Mouse (Mus musculus) heart, embryonic 16.5 days (tissue): ENCODE results near the gene Crabp2. TPM values are rescaled to one million over a fixed set of nuclear protein-coding genes. Genes with fewer than 3 reads are reported as not detected.
A peak's percentile ranks its signal among the peaks of the same experiment; 100 is the strongest.

Experiments
- ATAC-seq: fragments of 200-750 bp; cut with Nextera tagmentation; replicated peaks from 2 replicates; pipeline ENCODE4 v1.8.0; 2017; ENCODE audit warnings: moderate number of reproducible peaks; ENCODE audit not compliant: insufficient read depth, low FRiP score; ENCODE audit errors: extremely low read depth
- H3K27ac ChIP-seq: fragments of 300-500 bp; sonication (generic); 2 replicates; pipeline ENCODE4 v1.5.1; 2014; ENCODE audit warnings: mild to moderate bottlenecking, low read length, control low read depth, moderate library complexity
- H3K27me3 ChIP-seq: fragments of 300-500 bp; sonication (generic); 2 replicates; pipeline ENCODE4 v1.6.1; 2014; ENCODE audit warnings: low read length, mixed read lengths; ENCODE audit not compliant: control insufficient read depth, insufficient read depth
- H3K36me3 ChIP-seq: fragments of 300-500 bp; sonication (generic); 2 replicates; pipeline ENCODE4 v1.6.1; 2014; ENCODE audit not compliant: control insufficient read depth, insufficient read depth
- H3K4me1 ChIP-seq: fragments of 300-500 bp; sonication (generic); 2 replicates; pipeline ENCODE4 v1.6.1; 2014; ENCODE audit warnings: low read length, mixed read lengths; ENCODE audit not compliant: control insufficient read depth, insufficient read depth
- H3K4me2 ChIP-seq: fragments of 300-500 bp; sonication (generic); 2 replicates; pipeline ENCODE4 v1.6.1; 2014; ENCODE audit warnings: low read depth, mild to moderate bottlenecking, control low read depth, low read length
- H3K4me3 ChIP-seq: fragments of 300-500 bp; sonication (generic); 2 replicates; pipeline ENCODE4 v1.5.1; 2014; ENCODE audit warnings: mild to moderate bottlenecking, control low read depth, low read length
- H3K9ac ChIP-seq: fragments of 300-500 bp; sonication (generic); 2 replicates; pipeline ENCODE4 v1.6.1; 2014; ENCODE audit warnings: low read length, control low read depth
- H3K9me3 ChIP-seq: fragments of 300-500 bp; sonication (generic); replicated peaks from 2 replicates; pipeline ENCODE4 v1.6.1; 2016; ENCODE audit warnings: low read length; ENCODE audit not compliant: control insufficient read depth
- whole genome bisulfite sequencing: fragments of 180-500 bp; shearing (Covaris S2); extraction: QIAGEN DNeasy Blood & Tissue Kit; methylation state at CpG from one replicate; pipeline ENCODE4 v1.1.7; 2014; 5-methylcytosine and 5-hydroxymethylcytosine counted together
- polyA plus RNA-seq: library from polyadenylated mRNA; unstranded; fragments of >200 nt; fragmentation: Nextera tagmentation; extraction: Ambion mirVana; gene quantifications from 2 replicates; pipeline ENCODE4 v1.2.1, GENCODE M21; 2015

The Crabp2 gene
- polyA plus RNA-seq, 1 experiment from 2014 or later = 10.1 TPM

- Histone ChIP-seq H3K27me3 (no peaks in the 10 kb centered on the region; the same call in 1 of the 2 replicates), H3K4me2 (no peak overlapping the region), H3K4me1 (peaks cover 10% of the 10 kb centered on the region), H3K9me3 (no peaks in the 10 kb centered on the region), H3K9ac (no peak overlapping the region), H3K4me3 (no peak overlapping the region), H3K36me3 (no peaks in the 10 kb centered on the region), H3K27ac (no peak overlapping the region)
- no peak for ATAC-seq
- WGBS = 66% methylated on average over 7 of the region's 7 CpGs
Measured at GRCm38 (mm10) chr3:87959371-87959770, 10.9 kb downstream of the Crabp2 start.

- WGBS = 13% methylated on average over 10 of the region's 10 CpGs
- peak overlapping the region; percentile 66 for H3K4me3 ChIP-seq
- H3K27me3 ChIP-seq = no peaks in the 10 kb centered on the region
- peaks cover 10% of the 10 kb centered on the region for H3K4me1 ChIP-seq
- peak overlapping the region; percentile 96 for H3K4me2 ChIP-seq
- H3K27ac ChIP-seq = peak overlapping the region; percentile 92
- H3K9ac ChIP-seq = peak overlapping the region; percentile 79
- H3K36me3 ChIP-seq = no peaks in the 10 kb centered on the region
- H3K9me3 ChIP-seq = no peaks in the 10 kb centered on the region
- ATAC-seq = no peak
Measured at GRCm38 (mm10) chr3:87960191-87960585, 11.7 kb downstream of the Crabp2 start.

GRCm38 (mm10) chr3:87960586-87961191, 12.2 kb downstream of the Crabp2 start:
- ATAC-seq = peak; percentile 99
- Histone ChIP-seq H3K4me3 (peak overlapping the region; percentile 66), H3K9me3 (no peaks in the 10 kb centered on the region), H3K4me1 (peaks cover 10% of the 10 kb centered on the region), H3K27ac (peak overlapping the region; percentile 92), H3K9ac (peak overlapping the region; percentile 79), H3K27me3 (no peaks in the 10 kb centered on the region), H3K4me2 (peak overlapping the region; percentile 96), H3K36me3 (no peaks in the 10 kb centered on the region)
- WGBS = 0% methylated on average over 27 of the region's 27 CpGs

- H3K4me2 ChIP-seq = peak overlapping the region; percentile 81
- H3K9me3 ChIP-seq = no peaks in the 10 kb centered on the region
- 0 out of 2 replicates have a peak overlapping the region, but pooled peaks have one; percentile 14 for H3K27ac ChIP-seq
- peaks cover 23% of the 10 kb centered on the region for H3K4me1 ChIP-seq
- H3K9ac ChIP-seq = peak overlapping the region; percentile 62
- H3K27me3 ChIP-seq = peaks cover 12% of the 10 kb centered on the region
- H3K4me3 ChIP-seq = peak overlapping the region; percentile 60
- ATAC-seq = no peak; the same call in 1 of the 2 replicates
- WGBS = 1% methylated on average over 21 of the region's 21 CpGs
- no peaks in the 10 kb centered on the region for H3K36me3 ChIP-seq
Measured at GRCm38 (mm10) chr3:87970184-87970938, 21.9 kb downstream of the Crabp2 start.

- peak; percentile 67 for ATAC-seq
- Histone ChIP-seq H3K4me3 (peak within 1 kb of the TSS; percentile 60), H3K36me3 (no peaks in the 10 kb centered on the region), H3K27ac (peak within 1 kb of the TSS; percentile 50), H3K9me3 (no peaks in the 10 kb centered on the region), H3K9ac (peak within 1 kb of the TSS; percentile 77), H3K27me3 (peaks cover 12% of the 10 kb centered on the region), H3K4me2 (peak within 1 kb of the TSS; percentile 81), H3K4me1 (peaks cover 23% of the 10 kb centered on the region)
- under 1% methylated on average over 44 of the region's 44 CpGs for WGBS
Measured at GRCm38 (mm10) chr3:87970939-87971488, 22.5 kb downstream of the Crabp2 start, which contains the start of gene Nes. Gene Nes, plus strand, starts transcription at chr3:87971078.

- ATAC-seq = peak; percentile 33; the same call in 1 of the 2 replicates
- Histone ChIP-seq H3K4me1 (peaks cover 23% of the 10 kb centered on the region), H3K4me3 (peak overlapping the region; percentile 60), H3K4me2 (peak overlapping the region; percentile 81), H3K27me3 (peaks cover 12% of the 10 kb centered on the region), H3K27ac (peak overlapping the region; percentile 50), H3K36me3 (no peaks in the 10 kb centered on the region), H3K9ac (peak overlapping the region; percentile 77), H3K9me3 (no peaks in the 10 kb centered on the region)
- WGBS = under 1% methylated on average over 60 of the region's 60 CpGs
Measured at GRCm38 (mm10) chr3:87971489-87972202, 23.2 kb downstream of the Crabp2 start.

- no peak overlapping the region for H3K27ac ChIP-seq
Measured at GRCm38 (mm10) chr3:87972203-87972664, 23.8 kb downstream of the Crabp2 start.

GRCm38 (mm10) chr3:87972776-87973175, 24.3 kb downstream of the Crabp2 start:
- Histone ChIP-seq H3K4me2 (peak overlapping the region; percentile 81), H3K4me1 (peaks cover 23% of the 10 kb centered on the region), H3K27me3 (peaks cover 12% of the 10 kb centered on the region), H3K9ac (peak overlapping the region; percentile 77), H3K9me3 (no peaks in the 10 kb centered on the region), H3K4me3 (peak overlapping the region; percentile 60), H3K27ac (no peak overlapping the region), H3K36me3 (peaks cover 5% of the 10 kb centered on the region)
- 31% methylated on average over 5 of the region's 5 CpGs for WGBS
- no peak for ATAC-seq

More at GRCm38 (mm10) chr3:87972203-87972664, 23.8 kb downstream of the Crabp2 start:
- H3K4me2 ChIP-seq = peak overlapping the region; percentile 81
- peak overlapping the region; percentile 60 for H3K4me3 ChIP-seq
- H3K9ac ChIP-seq = peak overlapping the region; percentile 77
- H3K9me3 ChIP-seq = no peaks in the 10 kb centered on the region
- 25% methylated on average over 8 of the region's 8 CpGs for WGBS
- peaks cover 23% of the 10 kb centered on the region for H3K4me1 ChIP-seq
- peaks cover 4% of the 10 kb centered on the region for H3K36me3 ChIP-seq
- H3K27me3 ChIP-seq = peaks cover 12% of the 10 kb centered on the region
- no peak for ATAC-seq
